Mouse (Mus musculus): Measurements from ENCODE around the gene Gm3854. TPM values are rescaled to one million over a fixed set of nuclear protein-coding genes. Genes with fewer than 3 reads are reported as not detected.

Gm3854 gene
- polyA plus RNA-seq, 1 experiment from 2014 or later: 3.9 TPM

DNA sequence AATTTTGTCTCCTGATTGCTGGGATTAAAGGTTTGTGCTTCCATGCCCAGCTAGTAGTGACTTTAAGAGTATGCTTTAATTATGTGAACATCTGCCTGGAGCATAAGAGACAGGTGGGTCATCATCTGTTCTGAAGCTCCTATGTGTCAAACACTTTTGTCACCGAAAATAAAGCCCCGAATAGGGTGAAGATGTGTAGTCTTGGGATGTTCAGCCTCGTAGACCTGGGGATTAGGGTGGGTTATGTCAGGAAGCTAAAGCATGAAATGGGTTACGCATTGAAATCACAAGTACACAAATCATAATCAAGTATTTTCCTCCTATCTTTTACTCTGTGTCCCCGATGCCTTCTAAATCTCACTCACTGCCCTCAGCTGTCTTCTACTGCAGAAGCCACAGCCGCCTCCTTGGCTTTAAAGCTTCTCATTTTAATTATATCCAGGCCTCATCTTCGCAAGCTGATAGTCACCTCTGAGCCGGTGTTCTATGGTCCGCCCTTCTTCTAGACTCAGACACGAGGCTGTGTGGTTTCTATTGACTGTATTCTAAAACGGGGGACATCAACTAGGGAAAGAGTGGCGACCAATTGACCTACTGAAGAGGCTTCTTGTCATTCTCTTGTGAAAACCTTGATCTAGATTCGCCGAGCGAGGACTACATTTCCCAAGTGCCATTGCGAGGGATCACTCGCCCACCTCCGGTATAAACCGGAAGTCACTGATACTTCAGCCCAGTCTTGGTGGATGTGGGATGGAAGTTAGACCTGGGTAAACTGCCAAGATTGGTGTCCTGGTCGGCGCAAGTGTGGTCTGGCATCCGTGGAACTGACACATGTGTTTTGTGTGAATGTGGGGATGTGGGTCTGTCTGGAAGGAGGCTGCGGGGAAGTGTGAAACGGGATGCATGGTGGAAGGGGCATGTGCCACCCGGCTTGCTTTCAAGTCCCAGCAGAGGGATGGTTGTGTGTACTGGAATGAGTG, 54.7 kb downstream of the Gm3854 start, which contains the start of gene Smim17:
Gene Smim17 (plus strand): TSS at position 720 of the 980 bp plus-strand sequence.
- Histone ChIP-seq H3K36me3 (ENCODE audit: control insufficient read depth, insufficient read depth, low read length) (no peaks in the 10 kb centered on the region; the same call in 1 of the 2 replicates), H3K9ac (ENCODE audit: low read length) (peak within 1 kb of the TSS; percentile 62), H3K4me3 (ENCODE audit: low read depth, low read length) (peak within 1 kb of the TSS; percentile 46), H3K27ac (ENCODE audit: low read depth, low read length) (no peak within 1 kb of the TSS), H3K4me1 (replicated peaks; ENCODE audit: control insufficient read depth, insufficient read depth, low read length) (no peaks in the 10 kb centered on the region), H3K27me3 (ENCODE audit: control insufficient read depth, insufficient read depth, low read length) (no peaks in the 10 kb centered on the region), H3K9me3 (ENCODE audit: control insufficient read depth, low read length) (no peaks in the 10 kb centered on the region), H3K4me2 (ENCODE audit: low read depth, low read length, severe bottlenecking) (peak within 1 kb of the TSS; percentile 60)
- ATAC-seq (replicated peaks; ENCODE audit: low FRiP score) (peak; percentile 90), DNase-seq (ENCODE audit: low spot score) (peak; percentile 63)
- WGBS: 28% methylated on average over 25 of the region's 25 CpGs

Other genes with a start within 250 kb of the Gm3854 start
- gene Zfp787, start 187.8 kb upstream of the Gm3854 start, polyA plus RNA-seq (2014; fragmentation: Nextera tagmentation; extraction: Ambion mirVana): 11.2 and 12.3 TPM in 2 replicates
- 73.9 and 82.4 TPM in 2 replicates for gene Zfp444, start 171.5 kb upstream of the Gm3854 start, polyA plus RNA-seq (2014; fragmentation: Nextera tagmentation; extraction: Ambion mirVana)
- gene Galp, start 146.7 kb upstream of the Gm3854 start, polyA plus RNA-seq (2014; fragmentation: Nextera tagmentation; extraction: Ambion mirVana): not detected in 2 replicates
- not detected in 2 replicates for gene Zscan5b, start 121.5 kb upstream of the Gm3854 start, polyA plus RNA-seq (2014; fragmentation: Nextera tagmentation; extraction: Ambion mirVana)
- not detected in 2 replicates for gene Epp13, start 91.0 kb upstream of the Gm3854 start, polyA plus RNA-seq (2014; fragmentation: Nextera tagmentation; extraction: Ambion mirVana)
- gene Zfp667, start 57.2 kb upstream of the Gm3854 start, polyA plus RNA-seq (2014; fragmentation: Nextera tagmentation; extraction: Ambion mirVana): 10.7 and 10.9 TPM in 2 replicates
- 5.9 and 6.6 TPM in 2 replicates for gene Zfp583, start 12.5 kb upstream of the Gm3854 start, polyA plus RNA-seq (2014; fragmentation: Nextera tagmentation; extraction: Ambion mirVana)
- gene Zfp78, start 19.5 kb downstream of the Gm3854 start, polyA plus RNA-seq (2014; fragmentation: Nextera tagmentation; extraction: Ambion mirVana): 1.9 and 3.1 TPM in 2 replicates
- 12.3 and 12.8 TPM in 2 replicates for gene Zfp28, start 39.5 kb downstream of the Gm3854 start, polyA plus RNA-seq (2014; fragmentation: Nextera tagmentation; extraction: Ambion mirVana)
- gene Smim17, start 55.0 kb downstream of the Gm3854 start, polyA plus RNA-seq (2014; fragmentation: Nextera tagmentation; extraction: Ambion mirVana): 0.55 and 0.99 TPM in 2 replicates
- not detected in 2 replicates for gene Gm20715, start 66.5 kb downstream of the Gm3854 start, polyA plus RNA-seq (2014; fragmentation: Nextera tagmentation; extraction: Ambion mirVana)
- gene Olfr1344, start 94.9 kb downstream of the Gm3854 start, polyA plus RNA-seq (2014; fragmentation: Nextera tagmentation; extraction: Ambion mirVana): not detected in 2 replicates
- gene Olfr1336, start 112.4 kb downstream of the Gm3854 start, polyA plus RNA-seq (2014; fragmentation: Nextera tagmentation; extraction: Ambion mirVana): not detected in 2 replicates
- not detected in 2 replicates for gene Olfr1346, start 123.3 kb downstream of the Gm3854 start, polyA plus RNA-seq (2014; fragmentation: Nextera tagmentation; extraction: Ambion mirVana)
- not detected in 2 replicates for gene Olfr5, start 143.2 kb downstream of the Gm3854 start, polyA plus RNA-seq (2014; fragmentation: Nextera tagmentation; extraction: Ambion mirVana)
- not detected in 2 replicates for gene Olfr1347, start 156.0 kb downstream of the Gm3854 start, polyA plus RNA-seq (2014; fragmentation: Nextera tagmentation; extraction: Ambion mirVana)
- not detected in 2 replicates for gene Olfr1348, start 165.0 kb downstream of the Gm3854 start, polyA plus RNA-seq (2014; fragmentation: Nextera tagmentation; extraction: Ambion mirVana)
- not detected in 2 replicates for gene Olfr1349, start 179.2 kb downstream of the Gm3854 start, polyA plus RNA-seq (2014; fragmentation: Nextera tagmentation; extraction: Ambion mirVana)
- not detected in 2 replicates for gene Olfr1350, start 221.1 kb downstream of the Gm3854 start, polyA plus RNA-seq (2014; fragmentation: Nextera tagmentation; extraction: Ambion mirVana)